Mouse (Mus musculus): Measurements from ENCODE around the gene Adamts6. TPM values are rescaled to one million over a fixed set of nuclear protein-coding genes. Genes with fewer than 3 reads are reported as not detected.

Adamts6 gene
- polyA plus RNA-seq, 1 experiment = not detected

DNA sequence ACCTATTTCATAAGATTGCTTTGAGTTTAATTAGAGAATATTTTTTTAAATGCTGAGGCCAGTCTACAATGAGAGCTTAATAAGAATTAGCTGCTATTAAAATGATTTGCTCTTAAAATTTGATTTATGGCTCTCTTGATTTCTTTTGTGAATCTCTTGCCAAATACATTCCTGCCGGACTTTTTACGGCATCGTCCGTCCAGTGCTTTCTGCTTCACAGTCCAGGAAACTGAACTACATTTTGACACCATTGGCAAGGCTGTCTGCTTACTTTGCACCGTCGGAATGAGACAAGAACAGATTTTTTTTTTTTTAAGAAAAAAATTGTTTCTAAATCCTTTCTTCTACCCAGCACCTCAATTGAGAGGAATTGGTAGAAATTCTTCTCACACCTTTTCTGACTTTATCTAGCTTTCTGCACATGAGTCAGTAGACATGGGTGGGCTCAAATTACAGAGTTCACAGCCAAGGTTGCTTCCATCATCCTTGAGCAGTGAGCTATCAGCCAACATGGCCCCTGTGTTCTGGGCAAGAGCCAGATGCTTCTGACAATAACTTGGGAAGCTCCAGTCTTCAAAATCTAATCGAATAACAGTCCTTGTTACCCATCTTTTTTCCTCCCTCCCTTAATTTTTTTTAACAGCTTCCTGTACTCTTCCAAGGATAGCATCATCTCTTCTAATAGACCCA, 246.3 kb downstream of the Adamts6 start:
- TF ChIP-seq GATA1 (IDR thresholded peaks at IDR 0.05; ENCODE audit: low read length) (no peak), TAL1 (IDR thresholded peaks at IDR 0.05; ENCODE audit: low read length) (no peak)
- H3K9me3 ChIP-seq (ENCODE audit: control insufficient read depth, low read length) = no peaks in the 10 kb centered on the region
- no peaks in the 10 kb centered on the region for H3K27me3 ChIP-seq (ENCODE audit: control insufficient read depth)
- no peaks in the 10 kb centered on the region for H3K4me1 ChIP-seq (ENCODE audit: control insufficient read depth)
- no peak overlapping the region for H3K4me3 ChIP-seq (replicated peaks)
- no peaks in the 10 kb centered on the region for H3K36me3 ChIP-seq (ENCODE audit: control insufficient read depth)

DNA sequence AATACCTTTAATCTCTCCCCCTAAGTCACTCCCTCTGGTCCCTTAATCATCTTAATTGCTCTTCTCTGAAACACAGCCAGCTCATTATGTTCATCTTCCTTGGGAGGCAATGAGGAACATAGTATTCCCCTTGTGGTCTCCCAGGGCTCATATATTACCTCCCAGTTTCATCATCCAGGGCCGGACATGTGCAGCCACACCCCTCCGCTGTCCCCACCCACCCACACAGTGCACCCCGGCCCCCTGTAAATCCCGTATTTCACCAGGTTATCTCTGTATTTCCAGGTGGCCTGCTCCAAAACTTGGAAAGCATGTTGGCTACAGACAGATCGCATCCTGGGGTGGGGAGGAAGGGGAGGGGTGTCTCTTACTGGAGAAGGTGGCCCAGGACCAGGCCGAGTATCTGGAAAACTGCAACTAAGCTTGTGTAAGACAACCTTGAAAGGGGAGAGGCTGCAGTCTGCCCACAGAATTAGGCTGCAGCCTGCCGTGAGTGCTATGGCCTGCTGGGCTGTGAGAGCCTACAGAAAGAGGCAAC, 253.3 kb downstream of the Adamts6 start:
- Histone ChIP-seq H3K36me3 (ENCODE audit: control insufficient read depth) (no peaks in the 10 kb centered on the region), H3K4me3 (replicated peaks) (no peak overlapping the region), H3K4me1 (ENCODE audit: control insufficient read depth) (no peaks in the 10 kb centered on the region), H3K9me3 (ENCODE audit: control insufficient read depth, low read length) (no peaks in the 10 kb centered on the region), H3K27me3 (ENCODE audit: control insufficient read depth) (no peaks in the 10 kb centered on the region)
- no peak for TF ChIP-seq GATA1 (IDR thresholded peaks at IDR 0.05; ENCODE audit: low read length)
- TF ChIP-seq TAL1 (IDR thresholded peaks at IDR 0.05; ENCODE audit: low read length) = no peak

DNA sequence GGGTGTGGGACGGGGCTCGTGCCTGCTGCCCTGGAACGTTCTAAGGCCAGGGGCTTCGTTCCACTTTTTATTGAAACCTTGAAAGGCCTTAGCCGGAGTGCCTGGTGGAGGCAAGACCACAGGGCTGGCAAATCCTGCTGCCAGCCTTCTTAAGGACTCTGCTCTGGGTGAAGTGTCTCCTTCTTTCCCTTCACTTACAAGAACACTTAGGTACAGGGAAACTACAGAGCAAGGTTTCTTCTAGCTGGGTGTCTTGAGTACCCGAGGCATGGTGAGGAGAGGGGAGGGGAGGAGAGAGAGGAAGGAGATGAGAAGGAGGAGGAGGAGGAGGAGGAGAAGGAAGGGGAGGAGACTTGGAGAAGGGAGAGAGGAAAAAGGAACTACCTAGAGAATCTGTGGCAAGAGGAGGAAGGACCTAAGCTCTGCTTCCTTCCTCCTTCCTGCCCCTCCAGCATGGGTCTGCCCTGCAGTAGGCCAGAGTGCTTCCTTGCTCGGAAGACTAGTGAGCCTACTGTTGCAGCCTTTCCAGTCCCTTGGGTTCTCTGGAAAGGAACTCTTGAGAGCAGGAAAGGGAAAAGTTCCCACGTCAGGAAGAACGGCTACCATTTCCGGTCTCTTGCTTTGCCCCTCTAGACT, 254.6 kb downstream of the Adamts6 start:
- H3K9me3 ChIP-seq (ENCODE audit: control insufficient read depth, low read length) = no peaks in the 10 kb centered on the region
- TF ChIP-seq GATA1 (IDR thresholded peaks at IDR 0.05; ENCODE audit: low read length) (no peak), TAL1 (IDR thresholded peaks at IDR 0.05; ENCODE audit: low read length) (no peak)
- no peak overlapping the region for H3K4me3 ChIP-seq (replicated peaks)
- H3K36me3 ChIP-seq (ENCODE audit: control insufficient read depth) = no peaks in the 10 kb centered on the region
- no peaks in the 10 kb centered on the region for H3K27me3 ChIP-seq (ENCODE audit: control insufficient read depth)
- H3K4me1 ChIP-seq (ENCODE audit: control insufficient read depth) = no peaks in the 10 kb centered on the region

DNA sequence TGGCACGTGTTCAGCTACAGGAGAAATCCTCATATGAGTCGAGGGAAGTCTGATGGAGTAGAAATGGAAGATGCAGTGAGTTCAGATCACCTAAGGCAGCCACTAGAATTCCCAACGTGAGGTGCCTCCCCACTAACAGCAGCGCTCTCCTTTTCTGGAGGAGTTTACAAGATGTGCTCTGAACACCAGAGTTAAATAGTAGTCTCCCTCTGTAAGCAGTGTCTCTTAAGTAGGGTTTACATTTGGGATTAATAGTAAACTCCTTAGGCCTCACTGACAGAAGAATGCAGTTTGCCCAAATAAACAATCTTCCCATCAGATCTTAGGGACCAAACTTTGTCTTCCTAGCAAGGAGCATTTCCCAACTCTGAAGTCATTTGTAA, 255.1 kb downstream of the Adamts6 start:
- Histone ChIP-seq H3K36me3 (ENCODE audit: control insufficient read depth) (no peaks in the 10 kb centered on the region), H3K4me3 (replicated peaks) (no peak overlapping the region), H3K27me3 (ENCODE audit: control insufficient read depth) (no peaks in the 10 kb centered on the region), H3K9me3 (ENCODE audit: control insufficient read depth, low read length) (no peaks in the 10 kb centered on the region), H3K4me1 (ENCODE audit: control insufficient read depth) (no peaks in the 10 kb centered on the region)
- TF ChIP-seq TAL1 (IDR thresholded peaks at IDR 0.05; ENCODE audit: low read length) (no peak), GATA1 (IDR thresholded peaks at IDR 0.05; ENCODE audit: low read length) (no peak)

Other genes with a start within 250 kb of the Adamts6 start
- 0.13 and 0.18 TPM in 2 replicates for gene Nln, start 178.2 kb upstream of the Adamts6 start, polyA plus RNA-seq (2012)
- not detected in 2 replicates for gene Sgtb, start 178.1 kb upstream of the Adamts6 start, polyA plus RNA-seq (2012)
- 0.02 and 0.06 TPM in 2 replicates for gene Trappc13, start 109.4 kb upstream of the Adamts6 start, polyA plus RNA-seq (2012)
- 0.12 and 0.13 TPM in 2 replicates for gene Trim23, start 109.0 kb upstream of the Adamts6 start, polyA plus RNA-seq (2012)
- 0.10 and 0.29 TPM in 2 replicates for gene Cenpk, start 59.2 kb upstream of the Adamts6 start, polyA plus RNA-seq (2012)
- 0.61 and 0.92 TPM in 2 replicates for gene Ppwd1, start 59.0 kb upstream of the Adamts6 start, polyA plus RNA-seq (2012)